Mouse (Mus musculus): ENCODE measurements around the gene Klc3.

Klc3 gene

GRCm38 (mm10) chr7:19404476-19404875 is 572 bp upstream of the Klc3 start, which contains the start of gene Ckm:
TSS of gene Ckm (plus strand) at chr7:19404776.
- DNase-seq, result no peak

DNA sequence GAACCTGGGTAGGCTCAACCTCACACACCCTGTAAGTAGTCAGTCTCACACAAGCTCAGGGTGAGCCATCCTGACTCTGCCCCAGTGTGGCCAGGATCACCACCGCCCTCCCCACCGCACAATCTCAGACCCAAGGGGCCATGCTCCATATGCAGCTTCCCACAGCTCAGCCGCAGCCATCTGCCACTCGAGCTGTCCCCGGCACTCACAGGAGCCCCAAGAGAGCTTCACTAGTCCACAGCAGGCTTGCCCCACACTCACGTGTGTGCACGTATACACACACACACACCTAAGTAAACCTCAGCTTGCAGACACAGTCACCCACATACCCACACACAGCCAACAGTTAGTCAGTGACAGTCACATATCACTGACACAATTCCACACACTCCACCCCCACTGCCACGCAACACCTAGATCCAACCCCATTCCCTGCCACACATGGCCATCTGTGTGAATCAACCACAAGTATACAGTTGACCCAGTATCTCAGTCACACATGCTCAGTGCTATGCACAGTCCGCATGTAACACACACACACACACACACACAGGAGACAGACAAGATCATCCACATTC is 1.3 kb downstream of the Klc3 start:
- DNase-seq, result no peak

DNA sequence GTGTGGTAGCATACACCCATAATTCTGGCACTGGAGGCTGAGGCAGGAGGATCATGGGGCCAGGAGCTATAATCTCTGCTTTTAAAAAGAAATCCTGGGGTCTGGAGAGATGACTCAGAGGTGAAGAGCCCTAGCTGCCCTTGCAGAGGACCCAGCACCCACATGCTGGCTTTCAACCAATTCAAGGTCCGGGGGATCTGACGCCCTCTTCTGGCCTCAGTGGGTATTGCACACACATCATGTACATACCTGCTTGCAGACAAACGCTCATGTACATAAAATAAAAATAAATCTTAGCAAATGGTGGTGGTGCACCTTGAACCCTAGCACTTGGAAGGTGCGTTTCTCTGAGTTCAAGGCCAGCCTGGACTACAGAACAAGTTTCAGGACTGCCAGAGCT is 3.0 kb downstream of the Klc3 start:
- no peak for DNase-seq

DNA sequence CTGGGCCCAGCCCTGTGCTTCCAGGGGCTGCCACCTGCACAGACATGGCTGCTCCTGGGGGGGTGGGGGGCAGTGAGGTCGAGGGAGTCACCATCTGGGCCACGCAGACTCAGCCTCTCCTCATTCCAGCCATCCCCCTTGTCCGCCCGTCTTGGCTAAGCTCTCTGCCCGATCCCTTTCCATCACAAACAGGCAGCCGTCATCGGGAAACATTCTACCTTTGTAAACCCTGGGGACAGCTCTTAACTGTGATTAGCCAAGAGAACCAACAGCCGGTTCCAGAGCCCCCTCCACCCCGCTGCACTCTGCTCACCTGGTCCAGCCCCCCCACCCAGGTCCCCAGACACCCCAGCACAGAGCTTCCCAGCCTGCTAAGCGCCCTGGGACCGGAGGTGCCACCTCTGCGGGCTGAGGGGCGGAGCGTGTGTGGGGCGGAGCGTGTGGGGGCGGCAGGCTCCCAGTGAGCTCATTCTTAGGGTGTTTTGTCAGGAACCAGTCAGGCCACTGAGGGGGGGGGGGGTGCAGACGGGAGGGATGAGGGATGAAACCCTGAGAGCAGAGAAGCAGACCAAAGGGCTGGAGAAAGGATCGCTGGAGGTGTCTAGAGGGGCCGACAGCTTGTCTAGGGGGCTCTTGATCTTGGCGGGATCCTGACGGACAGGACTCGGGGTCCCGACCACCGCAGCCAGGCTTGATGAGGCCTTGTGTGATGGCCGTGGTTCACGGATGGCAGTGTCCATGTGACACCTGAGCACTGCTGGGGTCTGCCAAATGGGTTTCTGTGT is 4.2 kb downstream of the Klc3 start:
- peak; percentile 66 for DNase-seq

DNA sequence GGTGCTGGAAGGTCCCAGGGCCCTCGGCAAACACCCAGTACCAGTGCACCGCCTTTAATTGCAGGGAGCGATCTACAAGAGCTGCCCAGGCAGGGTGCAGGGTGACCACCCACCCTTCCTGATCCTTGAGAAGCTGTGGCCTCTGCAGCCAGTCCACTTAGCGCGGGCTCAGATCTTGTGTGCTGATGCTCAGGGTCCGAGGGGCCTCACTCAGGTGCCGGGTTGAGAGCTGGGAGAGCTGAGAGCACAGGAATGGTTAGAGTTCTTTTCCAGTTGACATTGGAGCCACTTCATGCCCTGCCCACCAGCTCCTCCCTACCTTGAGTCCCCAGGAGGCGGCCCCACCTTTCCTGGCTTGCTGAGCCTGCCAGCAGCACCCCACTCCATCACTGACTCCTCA is 9.4 kb downstream of the Klc3 start:
- DNase-seq, result no peak

DNA sequence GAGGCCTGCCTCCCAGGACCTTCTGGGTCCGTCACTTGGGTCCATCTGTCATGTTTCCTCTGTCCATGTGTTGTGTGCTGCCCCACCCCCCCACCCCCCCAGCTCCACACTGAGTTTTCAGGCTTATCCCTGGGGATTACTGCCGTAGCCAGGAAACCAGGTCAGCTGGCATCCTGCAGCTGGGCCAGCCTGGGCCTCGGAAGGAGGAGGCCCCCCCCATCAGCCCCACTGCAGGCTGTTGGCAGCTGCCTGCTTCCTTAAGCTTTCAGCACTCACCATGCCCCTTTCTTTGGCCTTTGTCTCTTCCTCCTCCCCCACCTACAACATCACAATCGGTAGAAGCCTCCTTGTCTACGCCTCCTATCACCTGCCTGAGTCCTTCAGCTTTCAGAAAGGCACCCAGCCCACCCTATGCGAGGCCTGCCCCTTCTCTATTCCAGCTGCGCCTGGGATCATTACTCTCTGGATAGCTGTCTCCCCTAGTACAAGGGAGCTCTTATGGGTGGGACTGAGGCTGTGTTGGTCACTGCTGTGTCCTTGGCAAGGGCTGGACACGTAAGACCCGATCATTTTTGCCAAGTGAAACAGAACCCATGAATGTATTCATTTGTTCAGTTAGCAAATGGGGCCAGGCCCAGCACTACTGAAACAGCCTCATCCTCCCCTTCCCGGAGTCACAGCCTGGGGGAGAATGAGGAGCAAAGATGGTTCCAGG is 15.0 kb downstream of the Klc3 start:
- DNase-seq, result no peak

DNA sequence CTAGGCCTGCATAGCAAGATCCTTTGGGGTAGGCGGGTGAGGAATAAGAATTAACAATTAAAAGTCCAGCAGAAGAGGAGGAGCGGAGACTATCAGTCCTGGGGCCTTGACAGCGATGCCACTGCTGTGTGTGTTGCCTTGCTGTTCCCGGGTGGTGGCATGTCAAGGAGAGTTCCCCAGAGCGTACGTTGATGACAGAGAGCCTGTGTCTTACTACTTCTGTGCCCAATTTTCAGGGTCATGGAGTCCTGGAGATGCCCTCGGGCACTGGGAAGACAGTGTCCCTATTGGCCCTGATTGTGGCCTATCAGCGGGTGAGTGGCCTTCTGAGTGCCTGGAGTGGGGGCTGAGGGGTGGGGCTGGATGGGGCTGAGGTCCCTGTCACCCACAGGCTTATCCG is 20.2 kb downstream of the Klc3 start:
- no peak for DNase-seq

GRCm38 (mm10) chr7:19382166-19382541 is 21.8 kb downstream of the Klc3 start:
- DNase-seq, result no peak

- peak; percentile 99 for DNase-seq
Measured at GRCm38 (mm10) chr7:19381377-19382165, 22.3 kb downstream of the Klc3 start, which contains the start of gene Ercc2. TSS of gene Ercc2 (plus strand) at chr7:19382010.

DNA sequence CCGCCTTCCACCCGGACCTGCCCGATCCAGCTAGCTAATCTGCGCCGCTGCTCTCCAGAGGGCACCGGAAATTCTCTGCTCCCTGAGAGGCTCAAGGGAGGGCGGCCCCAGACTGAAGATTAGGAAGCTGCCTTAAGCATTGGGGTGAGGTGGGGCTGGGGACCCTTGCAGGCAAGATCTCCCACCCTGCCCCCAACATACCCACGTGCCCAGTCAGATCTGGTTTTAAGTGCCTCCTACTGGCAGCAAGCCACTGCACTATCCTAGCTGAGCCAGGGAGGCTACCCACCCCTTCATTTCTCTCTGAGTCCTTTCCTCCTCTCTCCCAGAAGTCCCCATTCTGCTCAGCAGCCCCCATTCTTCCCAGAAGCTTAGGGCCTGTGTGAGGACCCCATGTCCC is 25.9 kb downstream of the Klc3 start:
- no peak for DNase-seq

DNA sequence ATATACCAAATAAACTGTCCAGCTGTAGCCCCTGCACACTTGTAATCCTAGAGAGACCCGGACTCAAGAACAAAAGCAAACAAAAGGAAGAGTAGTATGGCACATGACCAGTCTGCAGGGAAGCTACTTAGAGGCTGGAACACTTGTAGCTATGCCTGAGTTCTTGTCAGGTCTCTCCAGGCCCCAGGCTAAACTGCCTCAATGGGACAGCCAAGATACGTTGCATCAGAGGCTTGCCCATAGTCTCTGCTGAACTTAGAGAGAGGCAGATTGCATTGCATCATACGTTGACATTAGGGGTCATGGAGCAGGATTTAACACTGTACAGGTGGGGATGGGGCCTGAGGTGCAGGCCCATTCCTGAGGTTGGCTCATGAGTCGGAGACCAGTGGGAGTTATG is 27.9 kb downstream of the Klc3 start:
- no peak for DNase-seq

- DNase-seq, result no peak
Measured at GRCm38 (mm10) chr7:19375368-19375767, 28.5 kb downstream of the Klc3 start.

- no peak for DNase-seq
Measured at GRCm38 (mm10) chr7:19373367-19373766, 30.5 kb downstream of the Klc3 start.

- peak; percentile 70 for DNase-seq
Measured at GRCm38 (mm10) chr7:19369823-19370425, 34.0 kb downstream of the Klc3 start.

GRCm38 (mm10) chr7:19368380-19368779 is 35.5 kb downstream of the Klc3 start:
- DNase-seq, result peak; percentile 78

- DNase-seq, result no peak
Measured at GRCm38 (mm10) chr7:19365376-19365775, 38.5 kb downstream of the Klc3 start.

GRCm38 (mm10) chr7:19363881-19364280 is 40.0 kb downstream of the Klc3 start:
- DNase-seq, result peak; percentile 85

- no peak for DNase-seq
Measured at GRCm38 (mm10) chr7:19362276-19362675, 41.6 kb downstream of the Klc3 start.

GRCm38 (mm10) chr7:19361720-19362119 is 42.2 kb downstream of the Klc3 start:
- DNase-seq, result peak; percentile 74

DNA sequence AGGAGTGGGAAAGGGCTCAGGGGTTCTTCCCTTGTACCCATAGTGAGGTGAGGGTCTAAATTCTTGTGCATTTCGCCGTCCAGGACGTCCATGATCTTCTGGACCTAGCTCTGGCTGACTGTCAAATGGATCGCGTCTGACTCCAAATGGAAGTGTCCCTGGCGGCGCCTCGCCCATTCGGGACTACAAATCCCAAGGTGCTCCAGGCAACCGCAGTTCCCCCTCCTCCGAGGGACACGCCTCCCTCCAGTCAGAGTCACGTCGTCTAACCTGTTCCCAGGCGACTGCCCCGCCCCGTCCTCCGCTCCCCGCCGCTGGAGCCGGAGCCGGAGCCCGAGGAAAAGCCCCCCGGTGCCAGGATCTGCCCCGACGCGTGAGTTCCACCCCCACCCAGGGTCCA is 43.0 kb downstream of the Klc3 start:
- DNase-seq, result peak; percentile 95

DNA sequence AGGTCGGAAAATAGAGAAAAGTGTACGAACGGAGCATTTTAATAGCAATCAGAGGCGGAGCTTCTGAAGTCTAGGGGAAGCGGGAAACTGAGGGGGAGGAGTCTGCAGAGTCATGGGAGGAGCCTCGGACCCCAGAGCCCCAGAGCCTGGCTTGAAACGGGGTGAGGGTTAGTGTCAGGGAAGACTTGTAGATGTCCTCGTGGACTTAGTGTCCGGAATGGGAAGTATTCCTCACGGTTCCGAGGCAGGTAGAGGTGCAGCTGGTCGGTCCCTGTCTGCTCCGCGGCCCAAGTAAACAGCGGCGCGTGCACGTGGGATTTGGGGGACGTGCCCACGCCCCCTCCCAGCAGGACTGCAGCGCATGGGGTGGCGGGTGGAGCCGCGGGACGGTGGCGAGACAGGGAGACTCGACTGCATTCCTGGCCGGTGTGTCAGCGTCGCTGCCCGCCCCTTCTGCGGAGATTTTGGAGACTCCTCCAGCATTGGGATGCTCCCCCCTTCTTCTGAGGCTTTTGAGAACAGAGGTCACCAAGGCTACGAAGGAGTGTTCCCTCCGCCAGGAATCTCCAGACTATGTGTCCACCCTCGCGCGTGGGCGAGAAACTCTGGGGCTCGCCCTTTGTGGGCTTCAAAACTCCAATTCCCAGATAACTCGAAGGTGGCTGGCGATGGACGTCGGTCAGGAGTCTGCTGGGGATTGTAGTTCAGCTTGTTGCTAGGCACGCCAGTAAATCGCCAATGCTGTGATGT is 43.8 kb downstream of the Klc3 start:
- DNase-seq, result peak; percentile 82

Measured in kidney, postnatal 14 days (tissue).